Mouse (Mus musculus) layer of hippocampus, adult 11-12 months (tissue): ENCODE measurements around the gene Klhl11.
A peak's percentile ranks its signal among the peaks of the same experiment; 100 is the strongest.

Experiments used
- DNase-seq: peaks from one replicate; pipeline ENCODE4 v3.0.0; 2022; ENCODE audit warnings: low spot score

Gene Klhl11

GRCm38 (mm10) chr11:100471352-100472196, 967 bp downstream of the Klhl11 start:
- DNase-seq, result no peak

DNA sequence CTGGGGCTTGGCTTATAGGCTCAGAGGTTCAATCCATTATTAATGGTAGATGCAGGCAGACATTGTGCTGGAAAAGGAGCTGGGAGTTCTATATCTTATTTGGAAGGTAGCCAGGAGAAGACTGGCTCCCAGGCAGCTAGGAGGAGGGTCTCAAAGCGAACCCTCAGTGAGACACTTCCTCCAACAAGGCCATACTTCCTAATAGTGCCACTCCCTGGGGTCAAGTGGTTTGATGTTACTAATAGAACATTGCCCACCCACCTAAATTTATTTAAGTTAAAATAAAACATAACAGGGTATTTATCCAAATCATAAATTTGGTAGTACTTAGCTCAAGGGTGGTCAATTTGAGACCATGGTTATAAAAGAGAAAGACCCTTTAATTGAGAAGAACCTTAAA, 6.7 kb downstream of the Klhl11 start:
- DNase-seq, result no peak

- DNase-seq, result no peak
Measured at GRCm38 (mm10) chr11:100465229-100465792, 7.2 kb downstream of the Klhl11 start.

DNA sequence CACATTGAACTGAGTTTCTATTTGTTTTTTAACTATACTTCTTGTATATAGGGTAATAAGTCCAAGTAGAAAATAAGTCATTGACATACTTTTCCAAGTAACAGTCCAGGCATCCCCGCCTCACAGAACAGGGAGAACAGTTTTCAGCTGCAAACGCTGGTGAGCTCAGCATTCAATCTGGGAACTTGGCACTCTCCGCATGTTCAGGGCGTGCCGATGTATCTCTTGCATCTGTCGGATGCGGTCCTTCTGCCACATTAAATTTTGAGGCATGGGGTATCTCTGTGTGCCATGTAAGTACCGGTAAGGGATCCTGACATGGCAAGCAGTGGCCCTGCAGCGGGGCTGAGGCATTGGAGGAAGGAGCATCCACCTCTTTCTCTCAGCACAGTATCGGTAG, 9.8 kb downstream of the Klhl11 start:
- peak; percentile 67 for DNase-seq

- DNase-seq, result no peak
Measured at GRCm38 (mm10) chr11:100457711-100458110, 14.8 kb downstream of the Klhl11 start.

DNA sequence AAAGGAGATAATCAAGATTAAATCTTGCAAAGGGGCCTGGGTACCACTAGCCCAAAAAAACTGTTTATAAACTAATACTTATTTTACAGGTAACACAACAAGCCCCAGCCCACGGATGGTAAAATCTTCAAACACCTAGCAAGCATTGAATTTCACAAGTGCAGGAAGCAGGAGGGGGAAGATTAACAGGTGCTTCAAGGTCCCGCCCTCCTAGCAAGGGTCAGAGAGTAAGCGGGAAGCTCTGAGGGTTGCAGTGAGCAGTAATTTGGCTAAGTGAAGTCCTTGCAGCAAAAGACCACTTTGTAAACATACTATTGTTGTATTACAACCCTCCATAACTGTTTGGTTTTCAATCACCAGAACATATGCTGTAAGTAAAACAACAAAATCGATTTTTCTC, 15.3 kb downstream of the Klhl11 start:
- no peak for DNase-seq

- no peak for DNase-seq
Measured at GRCm38 (mm10) chr11:100442625-100443024, 29.9 kb downstream of the Klhl11 start.

- DNase-seq, result no peak
Measured at GRCm38 (mm10) chr11:100441797-100442196, 30.7 kb downstream of the Klhl11 start, which contains the start of the genes Nt5c3b and Klhl10. Nt5c3b (minus strand) TSS chr11:100441808. Klhl10 (plus strand) TSS chr11:100441917.

DNA sequence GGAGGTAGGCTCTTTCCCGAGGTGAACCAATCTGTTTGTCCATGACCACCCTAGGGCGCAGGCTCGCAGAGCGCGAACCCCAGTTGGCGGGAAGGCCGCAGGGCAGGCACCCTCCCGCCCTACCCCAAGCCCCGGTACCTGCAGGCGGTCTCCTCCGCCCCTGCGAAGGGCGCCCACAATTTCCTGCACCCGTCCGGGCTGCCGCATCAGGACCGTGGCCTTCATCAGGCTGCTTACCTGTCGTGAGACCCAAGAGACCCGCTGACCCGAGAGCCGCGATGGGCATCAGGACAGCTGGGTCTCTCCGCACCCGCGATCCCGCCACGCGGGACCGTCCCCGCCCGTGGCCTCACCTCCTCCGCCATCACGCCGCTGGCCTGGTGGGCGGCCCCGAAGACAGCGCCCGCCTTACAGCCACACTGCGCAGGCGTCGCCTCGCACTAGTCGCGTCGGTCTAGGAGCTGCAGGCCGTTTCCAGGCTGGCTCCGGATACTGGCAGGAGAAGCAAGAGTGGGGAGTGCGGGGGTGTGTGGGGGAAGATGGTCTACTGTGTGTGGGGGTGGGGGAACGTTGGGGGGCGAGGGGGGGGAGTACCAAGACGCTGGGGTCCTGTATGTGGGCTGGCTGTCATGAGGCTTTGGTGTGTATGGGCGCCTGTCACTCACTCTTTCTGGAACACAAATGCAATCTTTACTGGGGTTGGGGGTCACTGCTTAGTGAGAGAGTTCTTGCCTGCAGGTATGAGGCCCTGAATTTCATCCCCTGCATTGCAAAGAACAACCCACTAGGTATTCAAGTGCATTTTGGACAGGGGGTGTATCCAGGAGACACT, 31.6 kb downstream of the Klhl11 start:
- peak; percentile 84 for DNase-seq

GRCm38 (mm10) chr11:100437901-100438300, 34.6 kb downstream of the Klhl11 start:
- DNase-seq, result no peak

DNA sequence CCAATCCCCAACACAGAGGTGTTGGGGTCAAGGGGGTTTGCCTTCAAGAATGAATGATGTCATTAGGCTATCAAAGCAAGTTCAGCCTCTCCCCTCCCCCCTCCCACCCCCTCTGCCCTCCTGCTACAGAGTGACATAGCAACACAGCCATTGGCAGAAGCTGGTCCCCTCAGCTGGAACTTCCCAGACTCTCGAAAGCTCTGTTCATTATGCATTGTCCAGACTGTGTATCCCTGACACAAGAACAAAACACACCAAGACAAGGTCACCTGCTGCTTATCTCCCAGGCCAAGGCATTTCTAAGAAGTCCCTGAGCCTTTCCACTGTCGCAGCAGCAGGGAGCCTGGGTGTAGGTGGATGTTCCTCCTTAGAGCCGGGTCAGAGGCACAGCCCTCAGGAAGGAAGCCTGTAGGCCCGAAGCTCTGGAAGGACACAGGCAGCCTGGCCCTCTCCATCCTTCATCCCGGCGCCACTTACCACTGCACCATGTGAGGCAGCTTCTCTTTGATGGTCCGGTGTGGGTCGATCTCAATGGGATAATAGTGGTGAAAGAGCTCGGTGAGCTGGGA, 36.8 kb downstream of the Klhl11 start:
- no peak for DNase-seq

DNA sequence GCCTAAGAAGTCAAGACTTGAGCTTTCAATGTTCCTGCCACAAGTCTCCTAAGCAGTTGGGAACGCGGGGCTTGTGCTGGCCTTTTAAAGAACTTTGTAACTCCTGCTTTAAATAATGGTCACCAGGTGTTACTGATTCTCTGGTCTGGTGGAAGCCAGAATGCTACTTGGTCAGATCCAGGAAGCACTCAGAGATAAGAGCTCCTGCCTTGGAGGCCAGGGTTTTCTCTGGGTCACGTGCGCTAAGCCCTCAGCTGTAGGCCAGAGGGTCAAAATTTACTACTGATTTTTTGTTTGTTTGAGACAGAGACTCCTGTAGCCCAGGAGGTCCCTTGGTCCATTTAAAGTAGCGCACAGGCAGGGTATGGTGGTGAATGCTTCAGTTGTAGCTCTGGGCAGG, 40.5 kb downstream of the Klhl11 start:
- no peak for DNase-seq

DNA sequence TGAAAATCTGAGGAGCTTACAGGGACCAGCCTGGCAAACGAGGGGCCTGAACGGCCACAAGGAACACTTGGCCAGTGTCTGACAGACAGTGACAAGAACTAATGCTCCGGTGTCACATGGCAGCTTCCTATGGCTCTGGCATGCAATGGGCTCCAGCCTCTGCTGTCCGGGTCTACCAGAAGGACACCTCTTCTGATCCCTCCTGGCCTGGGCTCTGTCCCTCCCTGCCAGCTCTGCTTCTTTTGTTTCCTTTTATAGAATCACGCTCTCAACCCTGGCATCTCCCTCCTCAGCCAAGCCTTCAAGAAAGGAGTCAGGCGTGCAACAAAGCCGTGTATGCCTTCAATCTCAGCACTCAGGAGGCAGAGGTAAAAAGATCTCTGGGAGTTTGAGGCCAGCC, 42.5 kb downstream of the Klhl11 start:
- no peak for DNase-seq

- DNase-seq, result no peak
Measured at GRCm38 (mm10) chr11:100428612-100429199, 43.8 kb downstream of the Klhl11 start.

- no peak for DNase-seq
Measured at GRCm38 (mm10) chr11:100426820-100427219, 45.7 kb downstream of the Klhl11 start.

GRCm38 (mm10) chr11:100425851-100426250, 46.7 kb downstream of the Klhl11 start:
- peak; percentile 84 for DNase-seq

DNA sequence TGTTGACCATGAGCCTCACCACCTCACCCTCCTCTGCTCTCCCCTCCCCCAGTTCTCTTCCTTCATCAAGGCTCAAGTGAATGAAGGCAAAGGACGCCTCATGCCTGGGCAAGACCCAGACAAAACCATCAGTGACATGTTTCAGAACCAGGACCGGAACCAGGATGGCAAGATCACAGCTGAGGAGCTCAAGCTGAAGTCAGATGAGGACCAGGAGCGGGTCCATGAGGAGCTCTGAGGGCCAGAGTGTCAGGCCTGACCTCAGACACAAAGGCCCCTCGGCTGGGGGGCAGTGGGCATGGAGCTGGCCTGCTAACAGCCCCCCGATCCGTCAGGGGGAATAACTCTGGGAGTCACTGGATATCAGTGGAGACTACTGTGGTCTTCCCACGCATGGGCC, 48.7 kb downstream of the Klhl11 start:
- no peak for DNase-seq

DNA sequence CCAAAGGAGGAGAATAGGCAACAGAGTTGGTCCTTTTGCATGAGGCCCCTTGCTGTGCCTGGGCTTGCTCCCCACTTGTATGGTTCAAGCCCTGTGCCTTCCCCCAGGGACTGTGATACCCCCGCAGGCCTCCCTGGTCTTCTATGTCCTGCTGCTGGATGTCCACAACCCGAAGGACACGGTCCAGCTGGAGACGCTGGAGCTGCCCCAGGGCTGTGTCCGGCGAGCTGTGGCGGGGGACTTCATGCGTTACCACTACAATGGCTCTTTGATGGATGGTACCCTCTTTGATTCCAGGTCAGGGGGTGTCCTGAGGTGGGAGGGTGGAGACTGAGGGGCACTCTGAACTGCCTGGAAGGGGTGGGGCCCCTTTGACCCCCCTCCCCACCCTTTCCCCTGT, 51.0 kb downstream of the Klhl11 start:
- DNase-seq, result no peak

DNA sequence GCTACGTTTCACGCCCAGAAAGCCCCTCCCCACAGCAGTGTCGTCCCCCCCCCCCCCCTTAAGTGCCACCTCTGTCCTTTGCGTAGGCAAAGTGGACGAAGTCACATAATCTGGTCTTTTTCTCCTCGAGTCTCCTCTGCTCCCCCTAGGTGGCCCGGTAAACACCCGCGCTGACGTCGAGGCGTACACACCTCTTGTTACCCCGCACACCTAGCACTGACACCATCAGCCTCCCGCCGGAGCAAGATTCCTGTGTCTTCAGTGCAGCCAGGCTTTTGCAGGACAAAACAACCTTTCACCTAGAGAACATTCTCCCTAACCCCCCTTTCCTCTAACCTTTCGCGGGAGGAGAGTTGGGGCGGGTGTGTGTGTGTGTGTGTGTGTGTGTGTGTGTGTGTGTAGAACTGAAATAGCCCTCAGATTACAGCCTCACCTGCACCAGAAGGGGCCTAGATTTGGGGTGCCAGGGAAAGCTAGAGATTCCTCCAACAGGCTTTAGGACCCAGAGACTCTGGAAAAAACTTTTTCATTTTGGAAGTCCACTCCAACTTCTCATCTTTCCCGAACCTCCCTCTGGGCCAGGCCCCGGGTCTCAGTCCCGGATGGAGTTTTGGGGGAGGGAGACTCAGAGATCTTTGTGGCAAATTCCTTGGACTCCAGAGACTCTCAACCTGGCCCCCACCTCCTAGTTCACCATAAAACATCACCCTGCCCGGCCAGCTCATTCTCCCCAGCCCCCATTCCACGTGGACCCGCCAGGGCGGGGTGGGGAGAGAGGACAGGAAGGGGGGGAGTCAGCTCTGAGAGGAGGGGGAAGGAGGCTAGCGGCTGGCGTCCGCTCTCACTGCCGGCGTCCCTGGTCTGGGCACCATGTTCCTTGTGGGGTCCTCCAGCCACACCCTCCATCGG, 57.4 kb downstream of the Klhl11 start, which contains the start of gene Fkbp10:
Fkbp10 (plus strand) TSS at position 784 of the 909 bp plus-strand sequence.
- no peak for DNase-seq

- DNase-seq, result peak; percentile 78
Measured at GRCm38 (mm10) chr11:100414021-100414913, 58.3 kb downstream of the Klhl11 start, which contains the start of gene P3h4. P3h4 (minus strand) TSS chr11:100414836.
